Mouse (Mus musculus): ENCODE measurements around the gene Mt3.

The Mt3 gene

GRCm38 (mm10) chr8:94186542-94186941 lies 34.1 kb downstream of the Mt3 start:
- no peak for DNase-seq (ENCODE audit: low read depth)

GRCm38 (mm10) chr8:94187290-94188002 lies 35.0 kb downstream of the Mt3 start:
- no peak for DNase-seq (ENCODE audit: low read depth)

GRCm38 (mm10) chr8:94189275-94190031 lies 37.0 kb downstream of the Mt3 start:
- peak; percentile 71 for DNase-seq (ENCODE audit: low read depth)

GRCm38 (mm10) chr8:94191101-94191691 lies 38.8 kb downstream of the Mt3 start:
- DNase-seq (ENCODE audit: low read depth), result no peak

- DNase-seq (ENCODE audit: low read depth), result no peak
Measured at GRCm38 (mm10) chr8:94192926-94193325, 40.5 kb downstream of the Mt3 start.

GRCm38 (mm10) chr8:94194591-94195223 lies 42.3 kb downstream of the Mt3 start:
- peak; percentile 93 for DNase-seq (ENCODE audit: low read depth)

- peak; percentile 53 for DNase-seq (ENCODE audit: low read depth)
Measured at GRCm38 (mm10) chr8:94199202-94199869, 46.9 kb downstream of the Mt3 start.

Data from fibroblast of lung, adult 2 months (primary cell).